Mouse (Mus musculus): ENCODE results near the gene Tmem231.

DNA sequence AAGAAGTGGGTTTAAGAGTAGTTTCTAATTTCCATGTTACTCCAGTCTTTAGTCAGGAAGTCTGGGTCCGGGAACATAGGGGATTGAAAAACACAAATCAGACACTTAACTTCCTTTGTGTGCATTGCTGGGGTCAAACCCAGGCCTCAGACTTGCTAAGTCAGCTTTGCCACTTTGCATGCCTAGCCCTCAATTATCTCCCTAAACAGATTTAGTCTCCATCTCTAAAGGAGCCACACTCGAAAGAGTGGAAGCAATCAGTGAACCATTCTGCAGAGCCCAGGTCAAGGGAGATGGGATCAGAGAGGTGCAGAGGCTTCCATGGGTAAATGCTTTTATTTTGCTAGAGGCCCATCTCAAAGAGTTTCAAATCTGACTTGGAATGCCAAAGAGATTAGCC, 65.0 kb downstream of the Tmem231 start:
- TF ChIP-seq CTCF (IDR thresholded peaks at IDR 0.05; ENCODE audit: low read depth): no peak
- TF ChIP-seq EP300 (IDR thresholded peaks at IDR 0.05; ENCODE audit: low read depth): no peak

Data from heart, postnatal 0 days (tissue).